Mouse (Mus musculus): ENCODE data around the gene Anks1.

Gene Anks1

GRCm38 (mm10) chr17:28016056-28016797, 107.1 kb downstream of the Anks1 start:
- in situ Hi-C loops (cut with MboI, MseI): loop anchor here in 1 of 2 experiments (25.0 kb wide), 1 partner anchor 1421 kb away; no protein-coding TSS in a partner anchor

- in situ Hi-C loops (cut with MboI, MseI): loop anchor here in 1 of 2 experiments (25.0 kb wide), 1 partner anchor 1419 kb away; no protein-coding TSS in a partner anchor
Measured at GRCm38 (mm10) chr17:28018344-28018743, 109.2 kb downstream of the Anks1 start.

- in situ Hi-C loops (cut with MboI, MseI): loop anchor here in 1 of 2 experiments (25.0 kb wide), 1 partner anchor 1419 kb away; no protein-coding TSS in a partner anchor
Measured at GRCm38 (mm10) chr17:28018776-28019175, 109.7 kb downstream of the Anks1 start.

- in situ Hi-C loops (cut with MboI, MseI): loop anchor here in 1 of 2 experiments (25.0 kb wide), 1 partner anchor 1417 kb away; no protein-coding TSS in a partner anchor
Measured at GRCm38 (mm10) chr17:28019785-28020696, 110.9 kb downstream of the Anks1 start.

- in situ Hi-C loops (cut with MboI, MseI): loop anchor here in 1 of 2 experiments (25.0 kb wide), 1 partner anchor 1415 kb away; no protein-coding TSS in a partner anchor
Measured at GRCm38 (mm10) chr17:28021911-28022310, 112.8 kb downstream of the Anks1 start.

GRCm38 (mm10) chr17:28022854-28023655, 113.9 kb downstream of the Anks1 start:
- in situ Hi-C loops (cut with MboI, MseI): loop anchor here in 1 of 2 experiments (25.0 kb wide), 1 partner anchor 1414 kb away; no protein-coding TSS in a partner anchor

- in situ Hi-C loops (cut with MboI, MseI): no loop called here
Measured at GRCm38 (mm10) chr17:28025541-28025961, 116.4 kb downstream of the Anks1 start.

- in situ Hi-C loops (cut with MboI, MseI): no loop called here
Measured at GRCm38 (mm10) chr17:28026111-28026872, 117.2 kb downstream of the Anks1 start.

- in situ Hi-C loops (cut with MboI, MseI): no loop called here
Measured at GRCm38 (mm10) chr17:28027197-28027596, 118.1 kb downstream of the Anks1 start.

- in situ Hi-C loops (cut with MboI, MseI): no loop called here
Measured at GRCm38 (mm10) chr17:28028236-28028635, 119.1 kb downstream of the Anks1 start.

GRCm38 (mm10) chr17:28029308-28029707, 120.2 kb downstream of the Anks1 start:
- in situ Hi-C loops (cut with MboI, MseI): no loop called here

GRCm38 (mm10) chr17:28030446-28030845, 121.3 kb downstream of the Anks1 start:
- in situ Hi-C loops (cut with MboI, MseI): loop anchor here in 1 of 2 experiments (10.0 kb wide), 1 partner anchor 776 kb away; no protein-coding TSS in a partner anchor

- in situ Hi-C loops (cut with MboI, MseI): loop anchor here in 1 of 2 experiments (10.0 kb wide), 1 partner anchor 777 kb away; no protein-coding TSS in a partner anchor
Measured at GRCm38 (mm10) chr17:28031281-28031941, 122.3 kb downstream of the Anks1 start.

- in situ Hi-C loops (cut with MboI, MseI): loop anchor here in 1 of 2 experiments (10.0 kb wide), 1 partner anchor 777 kb away; no protein-coding TSS in a partner anchor
Measured at GRCm38 (mm10) chr17:28032219-28032618, 123.1 kb downstream of the Anks1 start.

- in situ Hi-C loops (cut with MboI, MseI): loop anchor here in 1 of 2 experiments (10.0 kb wide), 1 partner anchor 778 kb away; no protein-coding TSS in a partner anchor
Measured at GRCm38 (mm10) chr17:28033046-28033580, 124.0 kb downstream of the Anks1 start.

- in situ Hi-C loops (cut with MboI, MseI): loop anchor here in 1 of 2 experiments (10.0 kb wide), 1 partner anchor 780 kb away; no protein-coding TSS in a partner anchor
Measured at GRCm38 (mm10) chr17:28034986-28035385, 125.9 kb downstream of the Anks1 start.

- in situ Hi-C loops (cut with MboI, MseI): loop anchor here in 1 of 2 experiments (10.0 kb wide), 1 partner anchor 782 kb away; no protein-coding TSS in a partner anchor
Measured at GRCm38 (mm10) chr17:28036813-28037756, 128.0 kb downstream of the Anks1 start.

GRCm38 (mm10) chr17:28040620-28041019, 131.5 kb downstream of the Anks1 start:
- in situ Hi-C loops (cut with MboI, MseI): no loop called here
